ENCODE assay signal across 20 mouse cellular contexts in the genomic region with DNA sequence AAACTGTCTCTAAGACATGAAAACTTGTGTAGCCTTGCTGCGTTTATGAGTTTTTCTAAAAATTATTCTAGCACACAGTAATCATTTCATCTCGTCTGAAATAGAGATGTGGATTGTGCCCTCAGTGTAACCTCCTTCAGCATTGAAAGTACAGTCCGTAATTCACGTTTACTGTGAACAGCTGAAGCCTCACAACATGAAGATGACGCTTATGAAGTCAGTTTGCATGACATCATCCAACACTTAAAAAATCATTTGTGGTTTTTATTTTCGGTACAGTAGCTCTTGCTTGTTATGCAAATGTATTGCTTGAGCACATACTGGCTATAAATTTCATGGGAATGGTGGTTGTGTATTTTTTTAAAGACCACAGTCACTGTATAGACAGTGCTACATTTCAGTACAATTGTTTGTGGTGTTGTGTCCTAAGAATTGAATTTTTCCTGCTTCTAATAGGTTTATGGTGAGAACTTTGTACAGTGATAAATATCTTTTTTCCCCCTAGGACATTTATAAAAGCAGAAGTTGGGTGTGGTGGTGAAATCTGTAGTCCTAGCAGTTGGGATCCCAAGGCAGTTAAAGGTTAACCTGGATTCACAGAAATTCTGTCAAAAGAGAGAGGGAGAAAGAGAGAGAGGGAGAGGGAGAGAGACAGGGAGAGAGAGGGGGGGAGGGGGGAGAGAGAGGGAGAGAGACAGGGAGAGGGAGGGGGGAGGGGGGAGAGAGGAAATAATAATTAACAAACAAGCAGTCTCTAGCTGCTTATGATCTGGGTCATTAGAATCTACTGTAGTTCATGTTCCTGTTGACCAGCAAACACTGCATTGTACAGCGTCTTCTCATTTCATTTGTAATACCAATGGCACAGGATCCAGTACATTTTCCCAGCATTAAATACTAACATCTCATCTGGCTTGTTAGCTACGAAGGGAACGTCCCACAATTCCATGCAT. TPM values are rescaled to one million over a fixed set of nuclear protein-coding genes. Genes with fewer than 3 reads are reported as not detected.
DNase-seq lines count a peak whose midpoint lies in the region; ATAC-seq and TF ChIP-seq lines count a peak whose summit lies in the region.
"Had no signal": no experiment of that assay in that cellular context is flagged by ENCODE, and none has a peak within 500 bp of the region (broad histone marks: within the 10 kb centered on the region; RNA-seq: fewer than 3 reads in every experiment).

No protein-coding gene starts in this region.

- H3K36me3 ChIP-seq in liver, postnatal 0 days (replicated peaks; ENCODE audit: insufficient read depth, low read length), result no peaks in the 10 kb centered on the region
- H3K36me3 ChIP-seq in liver, embryonic 11.5 days (ENCODE audit: control insufficient read depth, insufficient read depth, low read length), result no peaks in the 10 kb centered on the region
- H3K36me3 ChIP-seq in intestine, postnatal 0 days (ENCODE audit: control insufficient read depth, insufficient read depth), result no peaks in the 10 kb centered on the region
- H3K36me3 ChIP-seq: embryonic facial prominence, embryonic 13.5 days; forebrain, embryonic 12.5 days; heart, embryonic 10.5 days; hindbrain, embryonic 13.5 days had no signal

- no peak overlapping the region for H3K4me3 ChIP-seq in liver, postnatal 0 days (ENCODE audit: low read depth, low read length)
- no peak overlapping the region for H3K4me3 ChIP-seq in liver, embryonic 11.5 days (ENCODE audit: low read depth, low read length)
- no peak overlapping the region for H3K4me3 ChIP-seq in intestine, postnatal 0 days (ENCODE audit: low read depth, low read length)
- no peak overlapping the region for H3K4me3 ChIP-seq in lung, adult 2 months (replicated peaks; ENCODE audit: extremely low read depth, low read depth, low read length)
- H3K4me3 ChIP-seq: embryonic facial prominence, embryonic 13.5 days; forebrain, embryonic 12.5 days; gastrocnemius, adult 2 months; heart, embryonic 10.5 days; hindbrain, embryonic 13.5 days had no signal

- H3K27ac ChIP-seq in liver, postnatal 0 days (ENCODE audit: low read depth), result no peak overlapping the region
- no peak overlapping the region for H3K27ac ChIP-seq in liver, embryonic 11.5 days (ENCODE audit: low read depth, low read length)
- no peak overlapping the region for H3K27ac ChIP-seq in intestine, postnatal 0 days (ENCODE audit: low read depth, low read length)
- H3K27ac ChIP-seq: embryonic facial prominence, embryonic 13.5 days; forebrain, embryonic 12.5 days; gastrocnemius, adult 2 months; heart, embryonic 10.5 days; hindbrain, embryonic 13.5 days; hindbrain, postnatal 0 days had no signal

- DNase-seq in heart, adult 11 months, result peak; percentile 19
- DNase-seq in heart, postnatal 14 days, result no peak
- no peak for DNase-seq in liver, postnatal 0 days
- DNase-seq in liver, embryonic 11.5 days (ENCODE audit: low spot score), result no peak
- no peak for DNase-seq in lung, adult 2 months
- no peak for DNase-seq in retina, postnatal 1 day
- DNase-seq: adrenal gland, adult 8-10 months; cerebellum, adult 11 months; cerebellum, adult 8-10 months; cerebellum, postnatal 14 days; gastrocnemius, adult 2 months; gastrocnemius, postnatal 25 days; heart, adult 18-20 months; heart, postnatal 10 days had no signal

- H3K4me1 ChIP-seq in liver, postnatal 0 days (ENCODE audit: insufficient read depth), result no peaks in the 10 kb centered on the region
- H3K4me1 ChIP-seq in liver, embryonic 11.5 days (replicated peaks; ENCODE audit: control insufficient read depth, insufficient read depth, low read length), result peaks cover 4% of the 10 kb centered on the region; the same call in 1 of the 2 replicates
- H3K4me1 ChIP-seq in intestine, postnatal 0 days (replicated peaks; ENCODE audit: control insufficient read depth, insufficient read depth, low read length), result 0 out of 2 replicates have a peak, but pooled peaks cover 3% of the 10 kb centered on the region
- peaks cover 2% of the 10 kb centered on the region; the same call in 1 of the 2 replicates for H3K4me1 ChIP-seq in lung, adult 2 months (ENCODE audit: control insufficient read depth, insufficient read depth, low read length)
- H3K4me1 ChIP-seq: forebrain, embryonic 12.5 days had no signal

- no peak for TF ChIP-seq POLR2A in lung, adult 2 months (IDR thresholded peaks at IDR 0.05; ENCODE audit: borderline replicate concordance, extremely low read depth, low read depth, low read length)

- 62% methylated on average over 9 of the region's 9 CpGs for WGBS in liver, postnatal 0 days (ENCODE audit: insufficient replicate concordance)
- 85% methylated on average over 9 of the region's 9 CpGs for WGBS in liver, embryonic 11.5 days
- WGBS in intestine, postnatal 0 days, result 47% methylated on average over 9 of the region's 9 CpGs
- WGBS in lung, adult 2 months, result 77% methylated on average over 9 of the region's 9 CpGs

- intact Hi-C loops in heart, postnatal 14 days (cut with DNase I), result loop anchor here (5.0 kb wide), 1 partner anchor 128 kb away; no protein-coding TSS in a partner anchor

- no peaks in the 10 kb centered on the region for H3K9me3 ChIP-seq in liver, postnatal 0 days (ENCODE audit: low read length)
- H3K9me3 ChIP-seq in liver, embryonic 11.5 days (ENCODE audit: control insufficient read depth, low read length), result no peaks in the 10 kb centered on the region
- H3K9me3 ChIP-seq in intestine, postnatal 0 days (ENCODE audit: control insufficient read depth), result no peaks in the 10 kb centered on the region
- H3K9me3 ChIP-seq: embryonic facial prominence, embryonic 13.5 days; forebrain, embryonic 12.5 days; heart, embryonic 10.5 days; hindbrain, embryonic 13.5 days had no signal

- H3K27me3 ChIP-seq in liver, postnatal 0 days (ENCODE audit: insufficient read depth, low read length), result no peaks in the 10 kb centered on the region
- H3K27me3 ChIP-seq in liver, embryonic 11.5 days (replicated peaks; ENCODE audit: control insufficient read depth, insufficient read depth, low read length), result no peaks in the 10 kb centered on the region
- H3K27me3 ChIP-seq in intestine, postnatal 0 days (replicated peaks; ENCODE audit: control insufficient read depth, insufficient read depth, low read length), result no peaks in the 10 kb centered on the region
- H3K27me3 ChIP-seq: embryonic facial prominence, embryonic 13.5 days; forebrain, embryonic 12.5 days; hindbrain, embryonic 13.5 days had no signal

- ATAC-seq in liver, postnatal 0 days, result peak; percentile 48; the same call in 1 of the 2 replicates
- ATAC-seq in liver, embryonic 11.5 days (replicated peaks; ENCODE audit: low FRiP score), result no peak
- peak; percentile 64 for ATAC-seq in intestine, postnatal 0 days
- ATAC-seq: hindbrain, postnatal 0 days had no signal

- H3K9ac ChIP-seq in liver, postnatal 0 days (replicated peaks), result no peak overlapping the region
- no peak overlapping the region for H3K9ac ChIP-seq in liver, embryonic 11.5 days (ENCODE audit: low read depth, low read length)
- H3K9ac ChIP-seq in intestine, postnatal 0 days (ENCODE audit: low read depth, low read length), result no peak overlapping the region
- H3K9ac ChIP-seq: embryonic facial prominence, embryonic 13.5 days; forebrain, embryonic 12.5 days; hindbrain, embryonic 13.5 days had no signal

- no peak overlapping the region for H3K4me2 ChIP-seq in liver, postnatal 0 days (ENCODE audit: low read depth, low read length)
- H3K4me2 ChIP-seq in liver, embryonic 11.5 days, result no peak overlapping the region
- H3K4me2 ChIP-seq in intestine, postnatal 0 days (replicated peaks; ENCODE audit: low read depth), result no peak overlapping the region
- H3K4me2 ChIP-seq: embryonic facial prominence, embryonic 13.5 days; forebrain, embryonic 12.5 days; hindbrain, embryonic 13.5 days had no signal

- no peak for TF ChIP-seq EP300 in liver, postnatal 0 days (IDR thresholded peaks at IDR 0.05; ENCODE audit: low read depth)

- TF ChIP-seq CTCF in liver, postnatal 0 days (IDR thresholded peaks at IDR 0.05; ENCODE audit: low read depth), result no peak
- no peak for TF ChIP-seq CTCF in intestine, postnatal 0 days (IDR thresholded peaks at IDR 0.05; ENCODE audit: low read depth)
- TF ChIP-seq CTCF in lung, adult 2 months (IDR thresholded peaks at IDR 0.05; ENCODE audit: insufficient read depth, low read length), result no peak

RNA-seq across cellular contexts. Expression of gene Nck2, which starts 14.2 kb away (rescaled TPM):
- 10 to 100 TPM; 21.0 to 22.4 TPM for total RNA-seq in heart, postnatal 14 days (2021)
- polyA plus RNA-seq in liver, postnatal 0 days (2015; fragmentation: Nextera tagmentation; extraction: Ambion mirVana), result 5.4 and 6.0 TPM in 2 replicates
- polyA plus RNA-seq in liver, embryonic 11.5 days (2014; fragmentation: Nextera tagmentation; extraction: Ambion mirVana), result 24.5 and 26.0 TPM in 2 replicates
- 17.0 and 17.1 TPM in 2 replicates for polyA plus RNA-seq in intestine, postnatal 0 days (2015; fragmentation: Nextera tagmentation; extraction: Ambion mirVana)
- 39.1 and 43.4 TPM in 2 replicates for polyA plus RNA-seq in lung, adult 2 months (2012; rRNA removed)
